Comparison of ENCODE assay signal across 28 mouse cellular contexts in the genomic region with DNA sequence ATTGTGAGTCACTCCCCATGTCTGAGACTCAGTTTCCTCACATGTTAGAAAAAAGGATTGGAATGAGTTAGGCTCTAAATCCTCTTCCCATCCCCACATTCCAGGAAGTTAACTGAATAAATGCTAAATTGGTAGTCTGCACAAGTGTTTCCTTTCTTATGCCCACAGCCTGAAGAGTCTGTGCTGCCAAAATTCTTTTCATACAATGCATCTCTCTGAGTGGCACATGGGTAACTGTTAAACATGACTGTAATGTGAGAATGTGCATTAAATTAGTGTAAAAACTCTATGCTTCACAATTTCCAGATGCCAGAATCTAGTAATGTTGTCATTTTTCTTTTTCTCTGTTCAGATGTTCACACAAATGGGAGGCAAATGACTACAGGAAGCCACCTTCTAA.
DNase-seq lines count a peak whose midpoint lies in the region; ATAC-seq lines count a peak whose summit lies in the region.
"Had no signal": no experiment of that assay in that cellular context is flagged by ENCODE, and none has a peak within 500 bp of the region (broad histone marks: within the 10 kb centered on the region; RNA-seq: fewer than 3 reads in every experiment).

No protein-coding gene starts in this region.

- no peak for DNase-seq in frontal cortex, postnatal 10 days (ENCODE audit: low spot score in 2 of 2)
- peak; percentile 44 for DNase-seq in brain, adult 2 months (ENCODE audit: low read depth, low spot score)
- DNase-seq in heart, postnatal 25 days (ENCODE audit: low spot score): no peak
- DNase-seq: adrenal gland, postnatal 36 days; cerebellum, adult 11-12 months; cerebellum, postnatal 10 days; gastrocnemius, postnatal 14 days; heart, adult 11 months; kidney, adult 8-10 months; kidney, postnatal 10 days; lung, postnatal 36 days; thymus, adult 18-20 months; thymus, postnatal 4 days had no signal

- peak; percentile 77 for ATAC-seq in frontal cortex, adult (ENCODE audit: low TSS enrichment)
- no peak for ATAC-seq in embryonic facial prominence, embryonic 13.5 days (ENCODE audit: insufficient number of reproducible peaks, insufficient read depth, low FRiP score, low TSS enrichment, low read depth)
- ATAC-seq in limb, embryonic 15.5 days (ENCODE audit: insufficient number of reproducible peaks, low FRiP score, low TSS enrichment, low read depth): no peak
- no peak for ATAC-seq in erythroblast, adult 5-6 weeks (replicated peaks; ENCODE audit: low FRiP score, poor library complexity, severe bottlenecking)
- ATAC-seq: hindbrain, embryonic 16.5 days; intestine, embryonic 15.5 days; midbrain, embryonic 13.5 days had no signal

- no peak overlapping the region for H3K9ac ChIP-seq in embryonic facial prominence, embryonic 13.5 days
- no peak overlapping the region for H3K9ac ChIP-seq in limb, embryonic 15.5 days
- H3K9ac ChIP-seq: intestine, embryonic 15.5 days; liver, embryonic 15.5 days; lung, embryonic 15.5 days; midbrain, embryonic 13.5 days; neural tube, embryonic 12.5 days; stomach, embryonic 15.5 days had no signal

- no peaks in the 10 kb centered on the region for H3K36me3 ChIP-seq in embryonic facial prominence, embryonic 13.5 days
- H3K36me3 ChIP-seq in limb, embryonic 15.5 days: no peaks in the 10 kb centered on the region
- H3K36me3 ChIP-seq: hindbrain, embryonic 10.5 days; intestine, embryonic 15.5 days; liver, embryonic 15.5 days; lung, embryonic 15.5 days; midbrain, embryonic 13.5 days; neural tube, embryonic 12.5 days; stomach, embryonic 15.5 days had no signal

- H3K27me3 ChIP-seq in embryonic facial prominence, embryonic 13.5 days: no peaks in the 10 kb centered on the region
- H3K27me3 ChIP-seq in limb, embryonic 15.5 days: no peaks in the 10 kb centered on the region
- H3K27me3 ChIP-seq: intestine, embryonic 15.5 days; liver, embryonic 15.5 days; lung, embryonic 15.5 days; megakaryocyte, embryonic 14.5 days; midbrain, embryonic 13.5 days; neural tube, embryonic 12.5 days; stomach, embryonic 15.5 days had no signal

- peak overlapping the region; percentile 72; the same call in 1 of the 2 replicates for H3K27ac ChIP-seq in embryonic facial prominence, embryonic 13.5 days
- H3K27ac ChIP-seq in limb, embryonic 15.5 days: peak overlapping the region; percentile 17; the same call in 1 of the 2 replicates
- H3K27ac ChIP-seq: hindbrain, embryonic 10.5 days; intestine, embryonic 15.5 days; liver, embryonic 15.5 days; lung, embryonic 15.5 days; midbrain, embryonic 13.5 days; neural tube, embryonic 12.5 days; stomach, embryonic 15.5 days had no signal

- no peak overlapping the region for H3K4me3 ChIP-seq in embryonic facial prominence, embryonic 13.5 days
- no peak overlapping the region for H3K4me3 ChIP-seq in limb, embryonic 15.5 days
- H3K4me3 ChIP-seq: erythroblast, embryonic 14.5 days; hindbrain, embryonic 10.5 days; intestine, embryonic 15.5 days; liver, embryonic 15.5 days; lung, embryonic 15.5 days; megakaryocyte, embryonic 14.5 days; midbrain, embryonic 13.5 days; neural tube, embryonic 12.5 days; stomach, embryonic 15.5 days had no signal

- H3K9me3 ChIP-seq in embryonic facial prominence, embryonic 13.5 days: no peaks in the 10 kb centered on the region
- no peaks in the 10 kb centered on the region for H3K9me3 ChIP-seq in limb, embryonic 15.5 days
- H3K9me3 ChIP-seq: hindbrain, embryonic 10.5 days; intestine, embryonic 15.5 days; liver, embryonic 15.5 days; lung, embryonic 15.5 days; megakaryocyte, embryonic 14.5 days; midbrain, embryonic 13.5 days; neural tube, embryonic 12.5 days; stomach, embryonic 15.5 days had no signal

- intact Hi-C loops in heart, postnatal 25 days (cut with DNase I): no loop called here

- H3K4me1 ChIP-seq in embryonic facial prominence, embryonic 13.5 days: peaks cover 28% of the 10 kb centered on the region
- peaks cover 13% of the 10 kb centered on the region for H3K4me1 ChIP-seq in limb, embryonic 15.5 days
- H3K4me1 ChIP-seq: intestine, embryonic 15.5 days; liver, embryonic 15.5 days; megakaryocyte, embryonic 14.5 days; midbrain, embryonic 13.5 days; stomach, embryonic 15.5 days had no signal

- peak overlapping the region; percentile 34; the same call in 1 of the 2 replicates for H3K4me2 ChIP-seq in embryonic facial prominence, embryonic 13.5 days
- no peak overlapping the region for H3K4me2 ChIP-seq in limb, embryonic 15.5 days
- H3K4me2 ChIP-seq: heart, embryonic 11.5 days; intestine, embryonic 15.5 days; liver, embryonic 15.5 days; lung, embryonic 15.5 days; midbrain, embryonic 13.5 days; neural tube, embryonic 12.5 days; stomach, embryonic 15.5 days had no signal
